Mouse (Mus musculus): ENCODE measurements around the gene Foxn3.
"Not testable (repeated sequence)": the region's sequence is repeated elsewhere in the genome, so short reads cannot be mapped to it uniquely, and the experiment has no call there.

Foxn3 gene

GRCm38 (mm10) chr12:99224863-99225603, 338.3 kb downstream of the Foxn3 start:
- DNase-seq (ENCODE audit: low spot score in 2 of 2), result no peak

DNA sequence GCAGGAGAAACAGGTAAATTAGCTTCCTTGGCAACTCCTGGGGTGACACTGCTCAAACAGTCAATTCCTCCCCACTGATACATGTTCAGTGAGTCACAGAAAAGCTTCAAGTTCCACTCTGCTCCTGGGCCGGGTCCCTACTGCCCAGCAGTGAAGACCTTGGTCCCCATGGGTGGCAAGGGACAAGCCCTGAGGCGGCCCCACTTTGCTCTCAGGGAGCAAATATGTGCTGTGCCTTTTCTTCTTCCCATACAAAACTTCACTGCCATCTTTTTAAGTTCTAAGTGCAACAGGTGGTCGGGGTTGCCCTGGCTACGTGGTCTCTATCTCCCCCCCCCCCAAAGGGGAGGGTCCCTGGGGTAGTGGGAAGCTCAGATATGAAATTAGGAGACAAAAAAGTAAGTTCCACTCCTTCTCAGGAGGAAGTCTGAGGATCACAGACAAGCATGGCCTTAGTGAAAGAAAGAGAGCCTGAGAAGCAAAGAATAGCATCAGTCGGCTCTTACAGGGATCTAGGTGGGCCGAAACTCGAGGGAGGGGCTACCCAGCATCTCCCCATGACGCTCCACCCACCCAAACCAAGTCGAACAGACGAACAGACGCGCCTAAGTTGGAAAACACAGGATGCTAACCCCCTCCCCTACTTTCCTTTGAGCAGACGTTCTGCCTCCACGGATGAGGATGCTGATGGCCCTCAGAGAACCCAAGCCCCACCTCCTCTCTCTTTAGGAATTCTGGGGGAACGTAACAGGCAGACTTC, 342.1 kb downstream of the Foxn3 start:
- no peak for DNase-seq (ENCODE audit: low spot score in 2 of 2)

DNA sequence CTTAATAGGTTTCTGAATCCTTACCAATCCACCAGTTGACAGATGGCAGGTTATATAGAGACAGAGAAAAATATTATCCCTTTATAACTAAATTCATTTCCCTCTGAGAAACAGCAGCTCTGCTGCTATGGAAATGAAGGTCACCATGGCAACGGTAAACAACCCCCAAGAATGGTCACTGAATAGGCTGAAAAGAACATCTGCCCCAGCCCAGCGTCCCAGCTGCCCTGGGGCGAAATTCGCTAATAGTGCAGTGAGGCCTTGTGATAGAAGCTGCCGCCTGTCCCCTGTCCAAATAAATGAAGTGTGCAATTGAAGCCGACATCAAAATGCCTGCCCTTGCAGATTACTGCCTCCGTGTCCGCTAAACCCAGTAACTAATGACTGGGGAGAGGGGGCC, 343.0 kb downstream of the Foxn3 start:
- peak; percentile 78 to 85 for DNase-seq (ENCODE audit: low spot score in 2 of 2)

- no peak for DNase-seq (ENCODE audit: low spot score in 2 of 2)
Measured at GRCm38 (mm10) chr12:99219812-99220211, 343.6 kb downstream of the Foxn3 start.

GRCm38 (mm10) chr12:99217145-99217698, 346.2 kb downstream of the Foxn3 start:
- no peak for DNase-seq (ENCODE audit: low spot score in 2 of 2)

DNA sequence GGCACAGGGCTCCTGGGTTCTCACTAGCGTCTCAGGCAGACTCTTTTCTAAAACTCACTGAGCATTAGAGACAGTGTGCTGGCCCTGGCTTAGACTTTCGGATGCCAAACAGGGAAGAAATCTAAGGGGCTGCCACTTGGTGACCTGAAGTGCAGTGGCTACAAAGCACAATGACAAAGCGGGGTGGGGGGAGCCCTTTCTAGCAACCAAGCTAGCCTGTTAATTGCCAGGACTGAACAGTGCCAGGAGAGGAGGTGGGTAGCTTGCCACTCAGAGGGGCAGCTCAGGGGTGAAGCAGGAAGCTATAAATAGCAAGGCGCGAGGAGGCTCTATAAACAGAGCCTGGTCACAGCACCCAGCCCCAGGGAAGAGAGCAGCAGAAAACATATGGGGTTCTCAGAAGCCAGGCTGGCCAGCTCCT, 347.0 kb downstream of the Foxn3 start:
- no peak for DNase-seq (ENCODE audit: low spot score in 2 of 2)

DNA sequence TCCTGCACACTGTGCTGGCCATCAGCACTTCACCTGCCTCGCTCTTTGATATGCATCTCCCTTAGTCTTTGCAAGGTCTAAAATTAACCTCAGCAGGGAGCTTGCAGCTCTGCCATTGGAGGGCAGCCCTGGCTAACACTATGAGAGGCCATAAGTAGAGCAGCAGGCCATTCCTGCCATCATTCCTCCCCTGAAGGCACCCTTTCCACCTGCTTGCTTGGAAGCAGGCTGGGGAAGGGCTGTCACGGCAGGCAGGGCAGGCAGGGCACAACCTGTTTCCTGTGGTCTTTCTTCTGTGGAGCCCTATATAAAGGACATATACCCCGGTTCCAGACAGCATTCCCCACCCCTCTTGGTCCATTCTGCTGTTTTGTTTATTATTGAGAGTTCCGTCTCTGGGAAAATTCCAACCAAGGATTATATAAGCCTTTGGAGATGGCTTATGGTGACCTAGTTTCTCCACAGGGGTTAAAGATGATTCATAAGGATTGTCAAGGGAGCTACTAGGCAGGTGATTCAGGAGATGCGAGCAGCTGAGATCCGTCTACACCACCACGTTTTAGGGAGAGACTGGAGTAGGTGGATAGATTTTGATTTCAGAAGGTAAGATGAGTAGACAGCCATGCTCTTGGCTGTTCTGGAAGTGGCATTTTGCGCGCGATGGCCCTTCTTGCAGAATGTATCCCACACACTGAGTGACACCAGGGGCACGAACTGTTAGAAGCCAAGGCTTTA, 347.7 kb downstream of the Foxn3 start:
- no peak for DNase-seq (ENCODE audit: low spot score in 2 of 2)

DNA sequence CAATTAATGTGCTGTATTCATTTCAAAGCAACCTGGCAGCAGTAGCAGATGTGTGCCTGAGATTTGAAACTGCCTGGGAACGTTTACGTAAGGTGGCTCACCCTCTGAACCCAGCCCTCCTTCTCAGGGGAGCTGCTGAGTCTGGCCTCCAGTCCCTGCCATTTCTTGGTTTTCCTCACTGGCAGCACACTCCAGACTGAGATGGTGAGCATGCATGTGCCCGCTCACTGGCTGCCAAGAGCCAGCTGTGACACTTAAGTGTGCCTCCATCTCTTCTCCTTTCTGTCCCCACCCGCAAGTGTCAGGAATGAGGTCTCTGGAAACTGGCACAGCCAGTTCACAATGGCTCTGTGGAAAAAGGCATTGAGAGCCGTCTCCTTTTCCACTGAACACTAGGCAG, 349.3 kb downstream of the Foxn3 start:
- DNase-seq (ENCODE audit: low spot score in 2 of 2), result no peak

- DNase-seq (ENCODE audit: low spot score in 2 of 2), result no peak
Measured at GRCm38 (mm10) chr12:99213218-99213617, 350.2 kb downstream of the Foxn3 start.

GRCm38 (mm10) chr12:99209801-99210200, 353.6 kb downstream of the Foxn3 start:
- DNase-seq (ENCODE audit: low spot score in 2 of 2), result no peak

- DNase-seq (ENCODE audit: low spot score in 2 of 2), result no peak
Measured at GRCm38 (mm10) chr12:99208251-99208650, 355.1 kb downstream of the Foxn3 start.

DNA sequence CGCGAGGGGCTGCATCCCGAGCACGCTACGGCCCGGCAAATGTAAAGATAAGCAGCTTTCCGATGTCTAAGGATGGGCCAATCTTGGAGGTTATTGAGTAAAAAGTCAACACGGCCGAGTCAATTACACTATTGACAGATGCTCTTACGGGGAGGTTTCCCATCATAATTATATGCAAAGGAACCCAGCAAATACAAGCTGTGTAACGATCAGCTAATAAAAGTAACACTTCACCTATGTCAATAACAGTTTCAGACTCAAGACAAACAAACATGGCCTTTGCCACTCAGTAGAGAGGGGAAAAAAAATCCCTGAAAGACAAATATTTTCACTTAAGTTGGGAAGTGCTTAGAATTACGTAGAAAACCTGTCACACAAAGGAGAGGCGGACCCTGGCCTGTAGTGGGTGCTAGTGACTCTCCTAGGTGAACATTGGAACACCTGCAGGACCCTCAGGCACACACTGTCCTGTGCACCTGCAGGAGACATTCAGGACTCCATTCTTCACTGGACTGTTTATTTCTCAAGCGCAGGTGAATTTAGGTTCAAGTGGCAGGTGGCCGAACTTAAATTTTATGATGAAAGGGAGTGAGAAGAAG, 356.3 kb downstream of the Foxn3 start:
- DNase-seq (ENCODE audit: low spot score in 2 of 2), result no peak

- no peak for DNase-seq (ENCODE audit: low spot score in 2 of 2)
Measured at GRCm38 (mm10) chr12:99205734-99206133, 357.6 kb downstream of the Foxn3 start.

GRCm38 (mm10) chr12:99199124-99199483, 364.3 kb downstream of the Foxn3 start:
- no peak for DNase-seq (ENCODE audit: low spot score in 2 of 2)

DNA sequence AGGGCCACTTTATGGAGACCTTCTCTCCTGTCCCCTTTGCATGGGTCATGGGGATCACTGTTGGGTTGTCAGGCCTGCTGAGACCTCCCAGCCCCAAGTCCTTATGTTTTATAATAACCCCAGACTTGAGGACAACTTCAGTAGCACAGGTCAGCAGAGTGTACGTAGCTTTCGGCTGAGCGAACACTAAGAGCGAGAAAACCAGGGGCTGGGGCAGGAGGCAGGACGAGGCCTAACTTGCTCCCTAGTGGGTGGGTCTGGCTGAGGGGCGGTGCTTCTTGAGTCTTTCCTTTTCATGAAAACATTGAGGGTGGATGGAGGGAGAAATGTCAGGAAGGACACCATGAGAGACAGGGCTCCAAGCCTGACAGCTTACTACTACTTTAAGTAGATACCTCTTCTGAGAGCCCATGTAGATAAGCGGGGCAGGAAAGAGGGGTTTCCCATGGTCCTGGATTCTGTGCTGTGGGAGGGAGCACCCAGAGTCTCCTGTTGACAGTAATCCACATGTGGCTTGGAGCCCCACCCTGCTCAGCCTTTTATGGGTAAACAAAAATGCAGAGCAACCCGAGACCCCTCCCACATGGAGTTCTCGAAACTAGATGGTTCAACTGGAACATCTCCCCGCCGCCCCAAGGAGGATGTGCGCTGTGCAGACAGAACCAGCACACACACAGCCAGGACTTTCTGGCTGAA, 364.8 kb downstream of the Foxn3 start:
- DNase-seq (ENCODE audit: low spot score in 2 of 2), result no peak

DNA sequence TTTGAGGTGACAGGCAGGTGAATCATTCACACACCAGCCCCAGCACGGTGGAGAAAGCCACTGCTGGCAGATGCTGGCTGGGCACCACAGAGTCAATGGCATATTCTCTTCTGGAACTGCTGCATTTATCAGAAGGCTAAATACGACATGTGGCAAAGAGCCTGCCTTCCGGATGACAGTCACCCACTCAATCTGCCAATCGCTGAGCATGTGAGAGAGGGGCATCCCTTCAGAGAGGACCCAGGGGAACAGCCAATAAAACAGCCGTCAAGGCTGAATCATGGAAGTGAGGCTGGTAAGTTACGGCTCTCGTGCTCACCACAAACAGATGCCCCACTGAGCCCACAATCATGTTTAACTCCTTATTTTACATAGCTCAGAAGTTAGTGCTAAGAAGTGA, 366.4 kb downstream of the Foxn3 start:
- no peak for DNase-seq (ENCODE audit: low spot score in 2 of 2)

DNA sequence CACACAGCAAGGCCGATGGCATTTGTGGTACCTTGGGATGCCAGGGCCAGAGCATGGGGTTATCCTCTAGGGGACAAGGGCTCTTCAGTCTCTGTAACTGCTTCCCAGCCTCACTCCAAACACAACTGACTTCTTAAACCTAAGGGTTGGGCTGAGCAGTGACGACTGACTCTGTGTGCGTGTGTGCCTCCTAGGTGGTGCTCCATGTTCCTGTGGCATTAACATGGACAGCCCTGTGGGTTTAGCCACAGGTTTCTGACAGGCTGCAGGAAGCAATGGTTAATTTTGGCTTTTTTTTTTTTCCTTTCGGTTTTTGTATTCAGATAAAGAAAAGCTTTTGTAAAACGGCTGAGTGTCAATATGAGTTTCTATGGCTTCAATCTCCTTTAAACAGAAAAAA, 367.7 kb downstream of the Foxn3 start:
- no peak for DNase-seq (ENCODE audit: low spot score in 2 of 2)

- not testable (repeated sequence) for DNase-seq (ENCODE audit: low spot score in 2 of 2)
Measured at GRCm38 (mm10) chr12:99194120-99194519, 369.3 kb downstream of the Foxn3 start.

DNA sequence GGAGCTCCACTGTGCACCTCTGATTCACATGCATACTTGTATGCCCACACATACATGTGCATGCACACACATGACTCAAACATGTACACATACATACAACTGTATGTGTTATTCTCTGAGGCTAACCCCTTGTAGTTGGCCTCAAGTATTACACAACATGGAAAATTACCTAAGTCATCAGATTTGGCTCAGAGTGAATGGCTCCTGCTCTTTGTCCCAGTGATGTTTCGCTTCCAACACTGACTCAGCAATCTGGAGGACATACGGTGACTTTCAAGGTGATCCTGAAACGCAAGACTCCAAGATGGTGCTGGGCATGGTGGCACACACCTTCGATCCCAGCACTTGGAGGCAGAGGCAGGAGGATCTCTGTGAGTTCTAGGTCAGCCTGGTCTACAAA, 375.7 kb downstream of the Foxn3 start:
- no peak for DNase-seq (ENCODE audit: low spot score in 2 of 2)

DNA sequence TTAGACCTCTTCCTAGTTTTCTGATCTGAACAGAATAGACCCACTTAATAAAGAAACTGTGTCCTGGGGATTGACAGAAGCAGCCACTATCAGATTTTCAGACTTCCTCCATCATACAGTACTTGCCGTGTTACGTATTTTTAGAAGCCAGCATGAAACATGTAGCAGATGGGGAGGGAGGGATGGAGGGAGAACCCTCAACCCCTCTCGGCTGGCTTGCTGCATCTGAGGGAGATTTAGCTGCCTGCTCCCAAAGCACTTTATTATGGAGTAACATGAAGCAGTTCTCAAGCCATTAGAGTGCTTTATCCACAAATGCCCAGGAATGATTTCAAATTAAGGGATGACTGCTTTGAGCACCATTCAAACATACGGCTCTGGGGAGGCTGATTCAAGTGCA, 377.1 kb downstream of the Foxn3 start:
- no peak for DNase-seq (ENCODE audit: low spot score in 2 of 2)

DNA sequence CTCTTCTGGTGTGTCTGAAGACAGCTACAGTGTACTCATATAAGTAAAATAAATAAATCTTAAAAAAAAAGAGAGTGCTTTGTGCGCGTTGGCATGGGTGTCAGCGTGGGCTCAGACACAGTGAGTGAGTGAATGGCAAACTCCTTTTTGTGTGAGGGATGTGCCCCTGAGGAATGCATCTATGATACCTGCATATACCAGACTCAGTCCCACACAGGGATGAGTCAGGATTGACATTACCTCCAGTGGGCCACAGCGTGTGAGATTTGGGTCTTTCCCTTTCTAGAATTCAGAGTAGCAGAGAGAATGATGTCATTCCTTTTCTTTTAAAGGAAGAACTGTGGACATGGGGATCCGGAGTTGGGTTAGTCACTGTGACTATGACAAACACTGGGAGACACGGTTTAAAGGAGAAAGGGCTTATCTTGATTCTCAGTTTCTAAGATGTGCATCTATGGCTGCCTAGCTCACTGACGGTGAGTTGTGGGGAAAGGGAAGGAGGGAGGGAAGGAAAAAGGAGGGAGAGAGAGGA, 380.1 kb downstream of the Foxn3 start:
- DNase-seq (ENCODE audit: low spot score in 2 of 2), result no peak

All from right cerebral cortex, postnatal 10 days (tissue).